Mouse (Mus musculus) E14TG2a.4 (cell line): ENCODE data around the gene Ino80b.

Experiments
- CTCF ChIP-seq: conservative IDR thresholded peaks from 2 replicates; pipeline ENCODE4 v1.5.1; 2014; ENCODE audit warnings: low read length
- POU5F1 ChIP-seq: IDR thresholded peaks from 2 replicates; pipeline ENCODE4 v1.6.1; 2014; ENCODE audit warnings: low read length, borderline replicate concordance

DNA sequence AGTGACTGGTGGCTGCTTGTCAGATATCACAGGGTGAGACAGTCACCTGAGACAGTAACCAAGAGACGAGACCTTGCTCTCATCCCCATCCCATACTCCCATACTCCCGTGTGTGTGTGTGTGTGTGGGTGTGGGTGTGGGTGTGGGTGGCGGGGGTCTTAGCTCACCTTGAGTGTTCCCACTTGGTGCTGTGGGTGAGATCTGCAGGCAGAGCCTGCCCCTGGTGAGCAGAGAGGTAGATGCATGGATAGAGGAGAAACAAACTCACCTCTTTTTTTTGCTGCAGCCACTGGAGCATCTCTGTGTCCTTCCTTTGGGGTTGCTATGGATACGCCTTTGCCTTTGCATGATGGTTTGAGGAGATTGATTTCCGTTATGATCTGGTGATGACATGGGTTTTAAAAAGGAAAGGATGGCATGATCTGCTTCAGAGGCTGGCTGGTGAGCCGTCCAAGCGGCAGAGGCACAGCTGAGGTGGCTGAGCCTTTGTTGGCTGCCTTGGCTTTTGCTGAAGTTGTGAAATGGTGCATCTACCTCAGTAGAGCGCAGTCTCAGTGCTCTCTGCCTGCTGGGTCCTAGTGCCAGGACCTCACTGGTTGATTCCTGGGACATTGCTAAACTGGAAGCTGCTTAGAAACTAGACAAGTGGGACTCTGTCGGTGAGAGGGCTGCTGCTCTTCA lies 47.1 kb upstream of the Ino80b start:
- TF ChIP-seq POU5F1 (no peak), CTCF (no peak)
